Mouse (Mus musculus): ENCODE data around the gene Cmss1. TPM values are rescaled to one million over a fixed set of nuclear protein-coding genes. Genes with fewer than 3 reads are reported as not detected.

The Cmss1 gene
- polyA plus RNA-seq, 1 experiment from 2014 or later = 50.4 TPM

DNA sequence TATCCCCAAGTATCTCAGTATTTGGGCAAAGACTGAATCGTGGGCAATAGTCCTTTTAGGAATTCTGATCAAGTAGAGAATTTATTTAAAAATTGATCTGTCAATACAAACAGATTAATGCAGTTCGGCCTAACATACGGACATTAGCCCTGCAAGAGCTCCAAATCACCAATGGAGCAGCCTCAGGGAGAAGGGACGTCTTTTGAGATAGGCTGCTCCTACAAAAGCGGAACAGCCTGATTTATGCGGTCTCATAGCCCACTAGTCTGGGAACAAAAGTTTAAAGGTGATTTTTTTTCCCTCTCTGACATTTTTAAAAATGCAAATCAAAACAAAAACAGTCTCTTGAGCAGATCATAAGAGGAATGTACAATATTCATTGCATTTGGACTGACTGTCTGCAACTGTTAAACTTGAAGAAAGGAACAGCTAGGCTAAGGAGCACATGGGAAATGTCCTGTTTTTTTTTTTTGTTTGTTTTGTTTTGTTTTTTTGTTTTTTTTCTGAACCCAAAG is 51.7 kb downstream of the Cmss1 start:
- H3K36me3 ChIP-seq (ENCODE audit: control insufficient read depth, insufficient read depth, low read length) = no peaks in the 10 kb centered on the region
- no peak overlapping the region for H3K4me2 ChIP-seq (replicated peaks; ENCODE audit: low read depth, low read length)
- H3K9ac ChIP-seq (replicated peaks; ENCODE audit: low read depth, low read length) = no peak overlapping the region
- H3K27ac ChIP-seq (ENCODE audit: low read length) = no peak overlapping the region
- H3K4me3 ChIP-seq (ENCODE audit: low read depth, low read length) = no peak overlapping the region
- H3K9me3 ChIP-seq (ENCODE audit: control insufficient read depth, low read depth, low read length) = no peaks in the 10 kb centered on the region
- no peaks in the 10 kb centered on the region for H3K27me3 ChIP-seq (ENCODE audit: control insufficient read depth, insufficient read depth, low read length)
- ATAC-seq (ENCODE audit: insufficient number of reproducible peaks, insufficient read depth, low FRiP score, low read depth) = no peak
- 85% methylated on average over 6 of the region's 6 CpGs for WGBS
- H3K4me1 ChIP-seq (ENCODE audit: control insufficient read depth, insufficient read depth, low read length) = peaks cover 16% of the 10 kb centered on the region

DNA sequence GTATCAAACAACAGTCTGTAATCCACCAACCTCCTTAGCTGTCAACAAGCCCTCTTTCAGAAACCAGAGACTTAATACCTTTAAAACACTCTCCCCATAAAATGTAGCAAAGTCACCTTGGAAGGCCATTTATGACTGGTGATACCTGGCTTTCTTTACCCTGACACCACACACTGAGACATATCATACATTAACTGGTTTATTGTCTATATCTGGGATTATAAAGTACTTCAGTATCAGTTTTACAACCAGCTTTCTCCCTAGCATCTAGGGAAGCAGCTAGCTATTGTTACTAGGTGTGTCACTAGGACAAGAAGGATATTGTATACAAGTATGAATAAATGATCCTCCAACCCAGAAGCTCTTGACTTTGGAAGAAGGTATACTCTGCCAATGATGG is 53.4 kb downstream of the Cmss1 start:
- H3K4me2 ChIP-seq (replicated peaks; ENCODE audit: low read depth, low read length) = no peak overlapping the region
- H3K27ac ChIP-seq (ENCODE audit: low read length) = no peak overlapping the region
- peaks cover 20% of the 10 kb centered on the region for H3K4me1 ChIP-seq (ENCODE audit: control insufficient read depth, insufficient read depth, low read length)
- no peaks in the 10 kb centered on the region for H3K36me3 ChIP-seq (ENCODE audit: control insufficient read depth, insufficient read depth, low read length)
- no peaks in the 10 kb centered on the region for H3K27me3 ChIP-seq (ENCODE audit: control insufficient read depth, insufficient read depth, low read length)
- no peak overlapping the region for H3K9ac ChIP-seq (replicated peaks; ENCODE audit: low read depth, low read length)
- ATAC-seq (ENCODE audit: insufficient number of reproducible peaks, insufficient read depth, low FRiP score, low read depth) = no peak
- no peak overlapping the region for H3K4me3 ChIP-seq (ENCODE audit: low read depth, low read length)
- H3K9me3 ChIP-seq (ENCODE audit: control insufficient read depth, low read depth, low read length) = no peaks in the 10 kb centered on the region

DNA sequence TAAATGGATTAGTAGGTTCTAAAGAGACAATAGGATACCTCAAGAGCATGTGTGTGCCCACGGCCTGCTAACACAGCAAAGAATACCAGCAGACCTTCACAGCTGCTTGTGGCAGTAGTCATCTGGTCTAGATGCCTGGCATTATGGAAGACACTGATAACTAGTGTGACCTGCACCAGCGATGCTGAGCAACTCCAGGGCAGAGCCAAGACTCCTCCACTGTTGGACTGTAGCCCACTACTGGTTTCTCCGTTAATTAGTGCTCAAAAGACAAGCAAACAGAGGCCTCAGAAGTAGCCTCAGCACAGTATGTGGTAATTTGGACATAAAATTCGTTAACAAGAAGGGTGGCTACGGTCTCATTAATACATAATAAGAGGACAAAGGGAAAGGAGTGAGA is 54.0 kb downstream of the Cmss1 start:
- Histone ChIP-seq H3K4me2 (replicated peaks; ENCODE audit: low read depth, low read length) (peak overlapping the region; percentile 51; the same call in 1 of the 2 replicates), H3K36me3 (ENCODE audit: control insufficient read depth, insufficient read depth, low read length) (no peaks in the 10 kb centered on the region), H3K9me3 (ENCODE audit: control insufficient read depth, low read depth, low read length) (no peaks in the 10 kb centered on the region), H3K27ac (ENCODE audit: low read length) (no peak overlapping the region), H3K27me3 (ENCODE audit: control insufficient read depth, insufficient read depth, low read length) (no peaks in the 10 kb centered on the region), H3K9ac (replicated peaks; ENCODE audit: low read depth, low read length) (no peak overlapping the region), H3K4me1 (ENCODE audit: control insufficient read depth, insufficient read depth, low read length) (peaks cover 20% of the 10 kb centered on the region), H3K4me3 (ENCODE audit: low read depth, low read length) (no peak overlapping the region)
- WGBS = 87% methylated on average over 5 of the region's 5 CpGs
- ATAC-seq (ENCODE audit: insufficient number of reproducible peaks, insufficient read depth, low FRiP score, low read depth) = no peak

DNA sequence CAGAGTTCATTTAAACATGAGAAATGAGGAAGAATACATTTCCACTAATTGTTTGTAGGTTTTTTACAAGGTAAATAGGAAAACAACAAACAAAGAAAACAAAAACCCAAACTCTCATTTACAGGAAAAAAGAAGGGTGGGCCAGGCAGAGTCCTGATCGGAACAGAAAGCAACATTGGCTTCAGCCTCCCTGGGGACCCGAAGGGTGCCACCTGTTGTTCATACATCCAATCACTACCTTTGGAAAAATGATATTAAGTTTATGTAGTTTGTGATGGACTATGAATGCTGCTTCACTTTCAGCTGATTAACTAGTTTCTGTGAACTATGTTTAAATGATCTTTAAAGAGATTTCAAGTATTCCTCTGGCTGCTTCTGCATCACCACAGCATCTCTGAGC is 55.0 kb downstream of the Cmss1 start:
- no peak overlapping the region for H3K27ac ChIP-seq (ENCODE audit: low read length)
- no peak for ATAC-seq (ENCODE audit: insufficient number of reproducible peaks, insufficient read depth, low FRiP score, low read depth)
- WGBS = 71% methylated on average over 2 of the region's 2 CpGs
- H3K4me1 ChIP-seq (ENCODE audit: control insufficient read depth, insufficient read depth, low read length) = peaks cover 18% of the 10 kb centered on the region
- peak overlapping the region; percentile 51 for H3K4me2 ChIP-seq (replicated peaks; ENCODE audit: low read depth, low read length)
- H3K27me3 ChIP-seq (ENCODE audit: control insufficient read depth, insufficient read depth, low read length) = no peaks in the 10 kb centered on the region
- H3K9ac ChIP-seq (replicated peaks; ENCODE audit: low read depth, low read length) = no peak overlapping the region
- H3K36me3 ChIP-seq (ENCODE audit: control insufficient read depth, insufficient read depth, low read length) = no peaks in the 10 kb centered on the region
- peak overlapping the region; percentile 30 for H3K4me3 ChIP-seq (ENCODE audit: low read depth, low read length)
- H3K9me3 ChIP-seq (ENCODE audit: control insufficient read depth, low read depth, low read length) = no peaks in the 10 kb centered on the region

DNA sequence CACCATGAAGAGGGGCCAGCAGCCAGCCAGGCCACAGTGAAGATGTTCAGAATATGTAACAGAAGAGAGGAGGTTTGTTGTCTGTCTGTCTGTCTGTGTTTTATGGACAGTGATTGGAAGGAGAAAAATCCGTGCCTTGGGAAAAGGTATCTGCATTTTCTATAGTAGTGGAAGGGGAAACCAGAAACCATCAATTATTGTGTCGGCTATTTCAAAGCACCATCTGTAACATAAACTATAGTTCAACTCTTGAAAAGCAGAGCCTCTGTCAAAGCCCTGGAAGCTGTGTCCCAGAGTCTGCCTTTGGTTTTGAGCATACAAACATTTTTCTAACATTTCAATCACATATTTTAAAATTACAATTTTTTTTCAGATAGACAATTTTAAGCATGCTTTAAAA is 55.8 kb downstream of the Cmss1 start:
- H3K27me3 ChIP-seq (ENCODE audit: control insufficient read depth, insufficient read depth, low read length) = no peaks in the 10 kb centered on the region
- no peaks in the 10 kb centered on the region for H3K36me3 ChIP-seq (ENCODE audit: control insufficient read depth, insufficient read depth, low read length)
- no peak for ATAC-seq (ENCODE audit: insufficient number of reproducible peaks, insufficient read depth, low FRiP score, low read depth)
- H3K4me2 ChIP-seq (replicated peaks; ENCODE audit: low read depth, low read length) = peak overlapping the region; percentile 51
- peak overlapping the region; percentile 30 for H3K4me3 ChIP-seq (ENCODE audit: low read depth, low read length)
- 11% methylated on average over 2 of the region's 2 CpGs for WGBS
- peaks cover 12% of the 10 kb centered on the region for H3K4me1 ChIP-seq (ENCODE audit: control insufficient read depth, insufficient read depth, low read length)
- no peak overlapping the region for H3K27ac ChIP-seq (ENCODE audit: low read length)
- 0 out of 2 replicates have a peak overlapping the region, but pooled peaks have one; percentile 18 for H3K9ac ChIP-seq (replicated peaks; ENCODE audit: low read depth, low read length)
- H3K9me3 ChIP-seq (ENCODE audit: control insufficient read depth, low read depth, low read length) = no peaks in the 10 kb centered on the region

DNA sequence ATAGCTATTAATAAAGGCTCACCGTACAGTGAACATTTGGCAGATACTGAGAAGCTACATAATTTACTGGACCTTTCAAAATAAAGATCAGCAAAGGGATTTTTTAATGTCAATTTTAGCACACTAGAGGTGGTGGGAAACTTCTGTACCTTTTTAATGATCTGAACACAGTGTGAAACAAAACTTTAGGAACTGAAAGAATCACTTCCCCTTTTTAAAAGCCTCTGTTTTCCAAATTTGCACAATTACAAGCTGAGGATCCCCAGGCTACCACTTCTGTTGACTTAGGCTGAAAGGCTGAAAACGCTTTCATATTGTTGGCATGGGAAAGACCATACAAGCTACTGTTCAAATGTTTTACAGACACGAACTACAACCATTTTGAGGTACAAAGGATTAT is 56.6 kb downstream of the Cmss1 start:
- WGBS = 26% methylated on average over 3 of the region's 3 CpGs
- Histone ChIP-seq H3K9me3 (ENCODE audit: control insufficient read depth, low read depth, low read length) (no peaks in the 10 kb centered on the region), H3K27me3 (ENCODE audit: control insufficient read depth, insufficient read depth, low read length) (no peaks in the 10 kb centered on the region), H3K4me3 (ENCODE audit: low read depth, low read length) (peak overlapping the region; percentile 74), H3K4me1 (ENCODE audit: control insufficient read depth, insufficient read depth, low read length) (peaks cover 14% of the 10 kb centered on the region), H3K27ac (ENCODE audit: low read length) (peak overlapping the region; percentile 17; the same call in 1 of the 2 replicates), H3K9ac (replicated peaks; ENCODE audit: low read depth, low read length) (peak overlapping the region; percentile 91), H3K36me3 (ENCODE audit: control insufficient read depth, insufficient read depth, low read length) (no peaks in the 10 kb centered on the region), H3K4me2 (replicated peaks; ENCODE audit: low read depth, low read length) (peak overlapping the region; percentile 87)
- ATAC-seq (ENCODE audit: insufficient number of reproducible peaks, insufficient read depth, low FRiP score, low read depth) = no peak

DNA sequence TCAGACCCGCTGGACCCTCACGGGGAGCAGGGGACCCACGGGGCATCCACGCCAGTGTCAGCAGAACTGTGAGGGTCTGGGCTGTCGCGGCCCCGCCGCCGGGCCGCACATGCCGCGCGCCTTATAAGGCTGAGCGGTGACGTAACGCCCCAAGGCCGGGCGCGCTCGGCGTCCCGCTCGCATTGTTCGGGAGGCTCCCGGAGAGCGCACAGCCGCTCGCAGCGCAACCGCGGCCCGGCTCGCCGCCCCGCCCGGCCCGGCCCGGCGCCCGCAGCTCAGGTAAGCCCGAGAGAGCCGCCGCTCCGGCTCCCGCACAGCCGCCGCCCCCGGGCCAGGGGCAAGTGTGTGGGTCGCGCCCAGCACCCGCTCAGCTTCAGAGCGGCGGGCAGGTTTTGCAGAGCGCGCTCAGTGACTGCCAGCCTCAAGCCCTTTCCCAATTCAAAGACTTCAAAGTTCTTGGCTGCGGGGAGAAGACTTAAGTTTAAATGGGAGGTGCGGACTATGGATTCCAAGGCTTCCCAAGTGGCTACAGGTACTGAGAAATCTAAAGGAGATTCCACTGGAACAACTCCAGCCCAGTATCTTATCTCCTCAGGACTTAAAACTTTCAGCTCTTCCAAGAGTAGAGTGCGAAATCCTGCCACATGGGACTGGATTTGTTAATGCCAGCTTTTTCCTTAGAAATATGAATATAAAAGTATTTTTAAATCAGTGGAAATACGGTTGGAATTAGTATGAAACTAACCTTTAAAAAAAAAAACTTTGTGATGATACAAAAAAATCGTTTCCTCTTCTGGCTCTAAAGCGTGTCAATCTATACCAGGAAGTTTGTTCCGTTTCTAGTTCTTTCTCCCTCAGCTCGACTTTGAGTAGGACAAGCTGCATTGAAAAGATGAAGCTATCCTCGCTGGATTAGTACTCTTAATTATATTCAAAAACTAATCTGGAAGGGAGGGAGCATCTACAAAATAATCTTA is 57.3 kb downstream of the Cmss1 start:
- Histone ChIP-seq H3K4me2 (replicated peaks; ENCODE audit: low read depth, low read length) (peak overlapping the region; percentile 87), H3K27ac (ENCODE audit: low read length) (peak overlapping the region; percentile 90), H3K4me1 (ENCODE audit: control insufficient read depth, insufficient read depth, low read length) (peaks cover 14% of the 10 kb centered on the region), H3K27me3 (ENCODE audit: control insufficient read depth, insufficient read depth, low read length) (no peaks in the 10 kb centered on the region), H3K4me3 (ENCODE audit: low read depth, low read length) (peak overlapping the region; percentile 74), H3K9ac (replicated peaks; ENCODE audit: low read depth, low read length) (peak overlapping the region; percentile 91), H3K36me3 (ENCODE audit: control insufficient read depth, insufficient read depth, low read length) (no peaks in the 10 kb centered on the region), H3K9me3 (ENCODE audit: control insufficient read depth, low read depth, low read length) (no peaks in the 10 kb centered on the region)
- ATAC-seq (ENCODE audit: insufficient number of reproducible peaks, insufficient read depth, low FRiP score, low read depth) = peak; percentile 95
- WGBS = under 1% methylated on average over 64 of the region's 64 CpGs

DNA sequence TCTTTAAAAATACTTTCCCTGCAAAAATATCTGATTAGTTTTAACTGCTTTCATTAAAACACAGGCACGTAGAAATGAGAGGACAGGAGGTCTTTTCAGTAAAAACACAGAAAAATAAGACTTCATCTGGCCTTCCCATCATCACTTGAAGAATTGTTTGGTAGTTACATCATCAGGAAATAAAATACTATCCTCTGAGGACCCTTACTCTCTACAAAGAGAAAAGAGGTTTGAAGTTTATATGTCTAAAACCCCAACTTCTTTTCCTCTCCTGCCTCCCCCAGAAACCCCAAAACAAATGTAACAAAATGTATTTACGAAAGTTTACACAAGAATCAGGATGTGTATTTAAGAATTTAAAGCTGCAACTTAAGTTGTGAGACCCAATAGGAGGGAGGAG is 58.1 kb downstream of the Cmss1 start:
- H3K9me3 ChIP-seq (ENCODE audit: control insufficient read depth, low read depth, low read length) = no peaks in the 10 kb centered on the region
- 44% methylated on average over 2 of the region's 2 CpGs for WGBS
- H3K4me2 ChIP-seq (replicated peaks; ENCODE audit: low read depth, low read length) = peak overlapping the region; percentile 87
- peak overlapping the region; percentile 91 for H3K9ac ChIP-seq (replicated peaks; ENCODE audit: low read depth, low read length)
- peak overlapping the region; percentile 74 for H3K4me3 ChIP-seq (ENCODE audit: low read depth, low read length)
- no peaks in the 10 kb centered on the region for H3K36me3 ChIP-seq (ENCODE audit: control insufficient read depth, insufficient read depth, low read length)
- H3K27me3 ChIP-seq (ENCODE audit: control insufficient read depth, insufficient read depth, low read length) = no peaks in the 10 kb centered on the region
- ATAC-seq (ENCODE audit: insufficient number of reproducible peaks, insufficient read depth, low FRiP score, low read depth) = no peak
- no peak overlapping the region; the same call in 1 of the 2 replicates for H3K27ac ChIP-seq (ENCODE audit: low read length)
- H3K4me1 ChIP-seq (ENCODE audit: control insufficient read depth, insufficient read depth, low read length) = peaks cover 14% of the 10 kb centered on the region
